8 mouse cellular contexts compared by ENCODE assay signal in the genomic region with DNA sequence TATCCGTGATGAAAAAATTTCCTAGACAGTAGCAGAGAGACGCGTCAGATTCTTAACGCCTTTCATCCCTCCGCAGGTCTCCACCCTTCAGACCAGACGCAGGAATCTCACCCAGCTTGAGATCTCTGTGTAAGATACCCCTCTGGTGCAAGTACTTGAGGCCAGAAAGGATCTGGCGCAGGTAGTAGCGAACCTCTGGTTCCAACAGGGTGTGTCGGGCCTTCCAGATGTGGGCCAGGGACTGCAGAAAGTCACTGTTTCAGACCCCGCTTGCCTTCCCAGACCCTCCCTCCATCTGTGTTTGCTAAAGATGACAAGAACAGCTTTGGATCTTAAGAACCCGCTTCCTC. TPM values are rescaled to one million over a fixed set of nuclear protein-coding genes. Genes with fewer than 3 reads are reported as not detected.
DNase-seq lines count a peak whose midpoint lies in the region; ATAC-seq and TF ChIP-seq lines count a peak whose summit lies in the region.

No protein-coding gene starts in this region.

- H3K27ac ChIP-seq in liver, adult 2 months (replicated peaks; ENCODE audit: insufficient read depth, low read depth, low read length) = peak overlapping the region; percentile 58
- no peak overlapping the region for H3K27ac ChIP-seq in embryonic facial prominence, embryonic 15.5 days (replicated peaks)
- no peak overlapping the region for H3K27ac ChIP-seq in limb, embryonic 10.5 days
- H3K27ac ChIP-seq in neural tube, embryonic 15.5 days (replicated peaks) = peak overlapping the region; percentile 88

- no peaks in the 10 kb centered on the region for H3K9me3 ChIP-seq in embryonic facial prominence, embryonic 15.5 days (replicated peaks)
- no peaks in the 10 kb centered on the region for H3K9me3 ChIP-seq in limb, embryonic 10.5 days (replicated peaks)
- no peaks in the 10 kb centered on the region for H3K9me3 ChIP-seq in neural tube, embryonic 15.5 days (replicated peaks)

- no peak for DNase-seq in liver, adult 2 months (ENCODE audit: extremely low read depth, low read depth, low spot score)
- DNase-seq in liver = no peak
- DNase-seq in limb, embryonic 10.5 days (ENCODE audit: low spot score) = no peak
- no peak for DNase-seq in adrenal gland, adult (ENCODE audit: inconsistent age in 2 of 2, low spot score in 1 of 2)
- DNase-seq in kidney, postnatal 4 days = no peak
- DNase-seq in left cerebral cortex, adult 11 months (ENCODE audit: low spot score) = no peak

- H3K4me2 ChIP-seq in embryonic facial prominence, embryonic 15.5 days (replicated peaks) = peak overlapping the region; percentile 96
- H3K4me2 ChIP-seq in neural tube, embryonic 15.5 days = peak overlapping the region; percentile 73

- 42% methylated on average over 11 of the region's 11 CpGs for WGBS in liver, adult 2 months
- WGBS in embryonic facial prominence, embryonic 15.5 days = 17% methylated on average over 11 of the region's 11 CpGs
- 11% methylated on average over 11 of the region's 11 CpGs for WGBS in limb, embryonic 10.5 days
- WGBS in neural tube, embryonic 15.5 days = 7% methylated on average over 11 of the region's 11 CpGs

- H3K79me2 ChIP-seq in liver, adult 2 months (ENCODE audit: control insufficient read depth, insufficient read depth, low read length) = peaks cover 6% of the 10 kb centered on the region; the same call in 1 of the 2 replicates

- TF ChIP-seq CTCF in liver, adult 2 months (IDR thresholded peaks at IDR 0.05; ENCODE audit: low read depth, low read length) = no peak

- H3K27me3 ChIP-seq in liver, adult 2 months (ENCODE audit: control insufficient read depth, insufficient read depth, low read length) = no peaks in the 10 kb centered on the region
- H3K27me3 ChIP-seq in embryonic facial prominence, embryonic 15.5 days = peaks cover 15% of the 10 kb centered on the region
- peaks cover 35% of the 10 kb centered on the region for H3K27me3 ChIP-seq in limb, embryonic 10.5 days (ENCODE audit: low read depth, poor library complexity, severe bottlenecking)
- no peaks in the 10 kb centered on the region for H3K27me3 ChIP-seq in neural tube, embryonic 15.5 days (replicated peaks)

- H3K4me1 ChIP-seq in liver, adult 2 months (ENCODE audit: control insufficient read depth, insufficient read depth, low read length) = peaks cover 21% of the 10 kb centered on the region
- H3K4me1 ChIP-seq in embryonic facial prominence, embryonic 15.5 days = peaks cover 23% of the 10 kb centered on the region
- H3K4me1 ChIP-seq in limb, embryonic 10.5 days = peaks cover 35% of the 10 kb centered on the region
- H3K4me1 ChIP-seq in neural tube, embryonic 15.5 days = peaks cover 29% of the 10 kb centered on the region

- peak overlapping the region; percentile 82 for H3K4me3 ChIP-seq in liver, adult 2 months (ENCODE audit: insufficient read depth, low read depth, low read length)
- H3K4me3 ChIP-seq in embryonic facial prominence, embryonic 15.5 days (replicated peaks) = peak overlapping the region; percentile 79
- H3K4me3 ChIP-seq in limb, embryonic 10.5 days = peak overlapping the region; percentile 69
- peak overlapping the region; percentile 91 for H3K4me3 ChIP-seq in neural tube, embryonic 15.5 days (replicated peaks)

- ATAC-seq in embryonic facial prominence, embryonic 15.5 days (ENCODE audit: insufficient number of reproducible peaks, low FRiP score, low TSS enrichment, low read depth) = no peak
- no peak for ATAC-seq in neural tube, embryonic 15.5 days (ENCODE audit: low FRiP score)

- H3K9ac ChIP-seq in liver, adult 2 months (ENCODE audit: low read depth, low read length) = peak overlapping the region; percentile 85
- H3K9ac ChIP-seq in embryonic facial prominence, embryonic 15.5 days = peak overlapping the region; percentile 70; the same call in 1 of the 2 replicates
- peak overlapping the region; percentile 85 for H3K9ac ChIP-seq in neural tube, embryonic 15.5 days (replicated peaks)

- TF ChIP-seq POLR2A in liver, adult 2 months (IDR thresholded peaks at IDR 0.05; ENCODE audit: extremely low read depth, insufficient read depth, low read length) = no peak

- H3K36me3 ChIP-seq in liver, adult 2 months (ENCODE audit: control insufficient read depth, insufficient read depth, low read length) = peaks cover 44% of the 10 kb centered on the region
- H3K36me3 ChIP-seq in embryonic facial prominence, embryonic 15.5 days = peaks cover 20% of the 10 kb centered on the region; the same call in 1 of the 2 replicates
- peaks cover 26% of the 10 kb centered on the region for H3K36me3 ChIP-seq in limb, embryonic 10.5 days
- H3K36me3 ChIP-seq in neural tube, embryonic 15.5 days = peaks cover 35% of the 10 kb centered on the region

RNA-seq across cellular contexts. Expression of a gene that starts 1.0 kb away (rescaled TPM):
- total RNA-seq in liver, adult 2 months (2014; rRNA removed) = 10.7 and 19.5 TPM in 2 replicates
- polyA plus RNA-seq in liver, adult 2 months (2012; rRNA removed) = 21.2 and 31.7 TPM in 2 replicates
- 7.7 and 8.1 TPM in 2 replicates for polyA plus RNA-seq in embryonic facial prominence, embryonic 15.5 days (2015; fragmentation: Nextera tagmentation; extraction: Ambion mirVana)
- polyA plus RNA-seq in limb, embryonic 10.5 days (2016; fragmentation: Nextera tagmentation; extraction: Ambion mirVana) = 2.5 and 3.5 TPM in 2 replicates
- 19.5 and 22.5 TPM in 2 replicates for polyA plus RNA-seq in neural tube, embryonic 15.5 days (2015; fragmentation: Nextera tagmentation; extraction: Ambion mirVana)

RNA-seq across cellular contexts. Expression of a gene that starts 6.2 kb away (rescaled TPM):
- not detected in 2 replicates for total RNA-seq in liver, adult 2 months (2014; rRNA removed)
- 0.17 TPM in 1 of 2 replicates, not detected in the other for polyA plus RNA-seq in liver, adult 2 months (2012; rRNA removed)
- 3.0 and 6.1 TPM in 2 replicates for polyA plus RNA-seq in embryonic facial prominence, embryonic 15.5 days (2015; fragmentation: Nextera tagmentation; extraction: Ambion mirVana)
- not detected in 2 replicates for polyA plus RNA-seq in limb, embryonic 10.5 days (2016; fragmentation: Nextera tagmentation; extraction: Ambion mirVana)
- not detected in 2 replicates for polyA plus RNA-seq in neural tube, embryonic 15.5 days (2015; fragmentation: Nextera tagmentation; extraction: Ambion mirVana)

RNA-seq across cellular contexts. Expression of a gene that starts 7.2 kb away (rescaled TPM):
- 0.67 and 0.74 TPM in 2 replicates for total RNA-seq in liver, adult 2 months (2014; rRNA removed)
- polyA plus RNA-seq in liver, adult 2 months (2012; rRNA removed) = 0.86 and 1.8 TPM in 2 replicates
- 13.2 and 13.5 TPM in 2 replicates for polyA plus RNA-seq in embryonic facial prominence, embryonic 15.5 days (2015; fragmentation: Nextera tagmentation; extraction: Ambion mirVana)
- polyA plus RNA-seq in limb, embryonic 10.5 days (2016; fragmentation: Nextera tagmentation; extraction: Ambion mirVana) = 5.5 and 5.9 TPM in 2 replicates
- 4.7 and 5.5 TPM in 2 replicates for polyA plus RNA-seq in neural tube, embryonic 15.5 days (2015; fragmentation: Nextera tagmentation; extraction: Ambion mirVana)

RNA-seq across cellular contexts. Expression of a gene that starts 23.3 kb away (rescaled TPM):
- total RNA-seq in liver, adult 2 months (2014; rRNA removed) = 449 and 482 TPM in 2 replicates
- 311 and 370 TPM in 2 replicates for polyA plus RNA-seq in liver, adult 2 months (2012; rRNA removed)
- polyA plus RNA-seq in embryonic facial prominence, embryonic 15.5 days (2015; fragmentation: Nextera tagmentation; extraction: Ambion mirVana) = 934 and 968 TPM in 2 replicates
- polyA plus RNA-seq in limb, embryonic 10.5 days (2016; fragmentation: Nextera tagmentation; extraction: Ambion mirVana) = 842 and 1,039 TPM in 2 replicates
- polyA plus RNA-seq in neural tube, embryonic 15.5 days (2015; fragmentation: Nextera tagmentation; extraction: Ambion mirVana) = 530 and 610 TPM in 2 replicates

RNA-seq across cellular contexts. Expression of a gene that starts 36.9 kb away (rescaled TPM):
- 0.18 and 0.34 TPM in 2 replicates for total RNA-seq in liver, adult 2 months (2014; rRNA removed)
- 1.0 and 1.4 TPM in 2 replicates for polyA plus RNA-seq in liver, adult 2 months (2012; rRNA removed)
- polyA plus RNA-seq in embryonic facial prominence, embryonic 15.5 days (2015; fragmentation: Nextera tagmentation; extraction: Ambion mirVana) = 20.8 and 22.5 TPM in 2 replicates
- polyA plus RNA-seq in limb, embryonic 10.5 days (2016; fragmentation: Nextera tagmentation; extraction: Ambion mirVana) = 8.4 and 9.0 TPM in 2 replicates
- polyA plus RNA-seq in neural tube, embryonic 15.5 days (2015; fragmentation: Nextera tagmentation; extraction: Ambion mirVana) = 6.9 and 7.1 TPM in 2 replicates

Comparison
In these comparisons a context has a peak if more than half of its experiments do, and no peak if none do; other contexts are left out.
1. H3K27ac ChIP-seq: peak in liver, adult 2 months (single experiment) and neural tube, embryonic 15.5 days (single experiment); none in embryonic facial prominence, embryonic 15.5 days (single experiment) and limb, embryonic 10.5 days (single experiment).
2. Peak in every context shown above with its lines, with median percentiles within 50 percentile points of each other: H3K4me3 ChIP-seq and H3K9ac ChIP-seq.